Mouse (Mus musculus) right cerebral cortex, postnatal 25 days (tissue): ENCODE results near the gene Ndc1.
A peak's percentile ranks its signal among the peaks of the same experiment; 100 is the strongest.
"Not testable (repeated sequence)": the region's sequence is repeated elsewhere in the genome, so short reads cannot be mapped to it uniquely, and the experiment has no call there.

Experiments
- DNase-seq: peaks from one replicate; pipeline ENCODE4 v3.0.0; 2022

Gene Ndc1

GRCm38 (mm10) chr4:107367567-107368314 is at the start of gene Ndc1:
Gene Ndc1 (plus strand): TSS chr4:107367784.
- DNase-seq = peak; percentile 89

GRCm38 (mm10) chr4:107318646-107319045 is 48.9 kb upstream of the Ndc1 start:
- no peak for DNase-seq

- no peak for DNase-seq
These were observed 46.5 kb upstream of the Ndc1 start for GRCm38 (mm10) chr4:107321041-107321440.

GRCm38 (mm10) chr4:107323113-107323512 is 44.5 kb upstream of the Ndc1 start:
- DNase-seq = no peak

- DNase-seq = no peak
These were observed 39.1 kb upstream of the Ndc1 start for GRCm38 (mm10) chr4:107328530-107328929.

GRCm38 (mm10) chr4:107333514-107333913 is 34.1 kb upstream of the Ndc1 start:
- no peak for DNase-seq

GRCm38 (mm10) chr4:107336356-107336755 is 31.2 kb upstream of the Ndc1 start:
- DNase-seq = no peak

- no peak for DNase-seq
These were observed 30.1 kb upstream of the Ndc1 start for GRCm38 (mm10) chr4:107337455-107337854.

GRCm38 (mm10) chr4:107341354-107341753 is 26.2 kb upstream of the Ndc1 start:
- DNase-seq = no peak

GRCm38 (mm10) chr4:107344612-107345011 is 23.0 kb upstream of the Ndc1 start:
- DNase-seq = no peak

GRCm38 (mm10) chr4:107347221-107347620 is 20.4 kb upstream of the Ndc1 start:
- DNase-seq = no peak

- DNase-seq = no peak
These were observed 18.9 kb upstream of the Ndc1 start for GRCm38 (mm10) chr4:107348529-107349310.

GRCm38 (mm10) chr4:107349311-107350008 is 18.1 kb upstream of the Ndc1 start:
- peak; percentile 30 for DNase-seq

GRCm38 (mm10) chr4:107351368-107351767 is 16.2 kb upstream of the Ndc1 start:
- DNase-seq = no peak

- DNase-seq = no peak
These were observed 14.0 kb upstream of the Ndc1 start for GRCm38 (mm10) chr4:107353612-107354011.

GRCm38 (mm10) chr4:107354126-107354525 is 13.5 kb upstream of the Ndc1 start:
- no peak for DNase-seq

GRCm38 (mm10) chr4:107354543-107354942 is 13.0 kb upstream of the Ndc1 start:
- DNase-seq = no peak

- not testable (repeated sequence) for DNase-seq
These were observed 10.4 kb upstream of the Ndc1 start for GRCm38 (mm10) chr4:107357172-107357571.

GRCm38 (mm10) chr4:107358460-107358859 is 9.1 kb upstream of the Ndc1 start:
- DNase-seq = peak; percentile 17

- DNase-seq = no peak
These were observed 7.0 kb upstream of the Ndc1 start for GRCm38 (mm10) chr4:107360457-107361145.

- no peak for DNase-seq
These were observed 4.8 kb upstream of the Ndc1 start for GRCm38 (mm10) chr4:107362755-107363154.

GRCm38 (mm10) chr4:107363573-107363972 is 4.0 kb upstream of the Ndc1 start:
- no peak for DNase-seq

- DNase-seq = no peak
These were observed 3.4 kb upstream of the Ndc1 start for GRCm38 (mm10) chr4:107364190-107364639.
